Mouse (Mus musculus): ENCODE measurements around the gene Haus6.

- TF ChIP-seq MAFK (IDR thresholded peaks at IDR 0.05; ENCODE audit: insufficient replicate concordance, low read length): no peak
- TF ChIP-seq TCF12 (IDR thresholded peaks at IDR 0.05; ENCODE audit: low read depth, low read length): no peak
Measured at GRCm38 (mm10) chr4:86591304-86591703, 20.6 kb downstream of the Haus6 start.

Data from CH12.LX (cell line).